Mouse (Mus musculus) ES-E14 (cell line): Measurements from ENCODE around the gene Cenpa.

Source experiments
- MAFK ChIP-seq: IDR thresholded peaks from 2 replicates; pipeline ENCODE4 v1.6.1; 2014; ENCODE audit warnings: mild to moderate bottlenecking, low read depth, low read length, inconsistent platforms; ENCODE audit not compliant: insufficient read depth
- ZC3H11A ChIP-seq: IDR thresholded peaks from 2 replicates; pipeline ENCODE4 v1.6.1; 2012; ENCODE audit warnings: low read depth, mild to moderate bottlenecking, inconsistent platforms, low read length, borderline replicate concordance
- ZNF384 ChIP-seq: IDR thresholded peaks from 2 replicates; pipeline ENCODE4 v1.6.1; 2012; ENCODE audit warnings: low read depth, low read length, inconsistent platforms

- TF ChIP-seq ZNF384: no peak
- TF ChIP-seq ZC3H11A: no peak
- no peak for TF ChIP-seq MAFK
These were observed 51.6 kb downstream of the Cenpa start for GRCm38 (mm10) chr5:30717991-30718703.
